Mouse (Mus musculus) limb, embryonic 13.5 days (tissue): Measurements from ENCODE around the gene Dnal4. TPM values are rescaled to one million over a fixed set of nuclear protein-coding genes. Genes with fewer than 3 reads are reported as not detected.

Experiments
- ATAC-seq: fragments of 200-750 bp; cut with Nextera tagmentation; 2 replicates; pipeline ENCODE4 v1.8.0; 2017; ENCODE audit warnings: low read depth, moderate number of reproducible peaks, moderate TSS enrichment; ENCODE audit not compliant: low FRiP score
- H3K27ac ChIP-seq: fragments of 300-500 bp; sonication (generic); 2 replicates; pipeline ENCODE4 v1.5.1; 2015; ENCODE audit warnings: inconsistent platforms, mild to moderate bottlenecking, moderate library complexity
- H3K27me3 ChIP-seq: fragments of 300-500 bp; sonication (generic); 2 replicates; pipeline ENCODE4 v1.6.1; 2015; ENCODE audit warnings: mild to moderate bottlenecking, inconsistent platforms
- H3K36me3 ChIP-seq: fragments of 300-500 bp; sonication (generic); 2 replicates; pipeline ENCODE4 v1.6.1; 2015; ENCODE audit warnings: inconsistent platforms, mild to moderate bottlenecking, moderate library complexity
- H3K4me1 ChIP-seq: fragments of 300-500 bp; sonication (generic); 2 replicates; pipeline ENCODE4 v1.6.1; 2015; ENCODE audit warnings: inconsistent platforms
- H3K4me2 ChIP-seq: fragments of 300-500 bp; sonication (generic); replicated peaks from 2 replicates; pipeline ENCODE4 v1.6.1; 2015; ENCODE audit warnings: inconsistent platforms, mild to moderate bottlenecking, moderate library complexity
- H3K4me3 ChIP-seq: fragments of 300-500 bp; sonication (generic); 2 replicates; pipeline ENCODE4 v1.5.1; 2015; ENCODE audit warnings: moderate library complexity, mild to moderate bottlenecking, inconsistent platforms
- H3K9ac ChIP-seq: fragments of 300-500 bp; sonication (generic); 2 replicates; pipeline ENCODE4 v1.6.1; 2015; ENCODE audit warnings: mild to moderate bottlenecking, inconsistent platforms
- H3K9me3 ChIP-seq: fragments of 300-500 bp; sonication (generic); 2 replicates; pipeline ENCODE4 v1.6.1; 2016; ENCODE audit warnings: inconsistent platforms
- WGBS: fragments of 180-500 bp; shearing (Covaris S2); methylation state at CpG from one replicate; pipeline ENCODE4 v1.1.7; 2015; 5-methylcytosine and 5-hydroxymethylcytosine counted together
- polyA plus RNA-seq: library from polyadenylated mRNA; unstranded; fragments of >200 nt; fragmentation: Nextera tagmentation; extraction: Ambion mirVana; gene quantifications from 2 replicates; pipeline ENCODE4 v1.2.1, GENCODE M21; 2015

The Dnal4 gene
- polyA plus RNA-seq, 1 experiment from 2014 or later: 69.5 TPM

GRCm38 (mm10) chr15:79755977-79756625 is 21.5 kb downstream of the Dnal4 start:
- WGBS: 72% methylated on average over 8 of the region's 8 CpGs
- no peak overlapping the region for H3K4me3 ChIP-seq
- peak overlapping the region; percentile 43; the same call in 1 of the 2 replicates for H3K9ac ChIP-seq
- no peaks in the 10 kb centered on the region for H3K9me3 ChIP-seq
- H3K27ac ChIP-seq: no peak overlapping the region
- H3K4me2 ChIP-seq: no peak overlapping the region
- H3K36me3 ChIP-seq: peaks cover 11% of the 10 kb centered on the region
- H3K4me1 ChIP-seq: peaks cover 4% of the 10 kb centered on the region
- no peak for ATAC-seq
- no peaks in the 10 kb centered on the region for H3K27me3 ChIP-seq

GRCm38 (mm10) chr15:79755176-79755575 is 22.5 kb downstream of the Dnal4 start:
- Histone ChIP-seq H3K27me3 (no peaks in the 10 kb centered on the region), H3K9ac (no peak overlapping the region), H3K4me3 (no peak overlapping the region), H3K36me3 (0 out of 2 replicates have a peak, but pooled peaks cover 5% of the 10 kb centered on the region), H3K9me3 (no peaks in the 10 kb centered on the region), H3K4me2 (no peak overlapping the region), H3K27ac (no peak overlapping the region), H3K4me1 (peaks cover 4% of the 10 kb centered on the region)
- WGBS: 83% methylated on average over 4 of the region's 4 CpGs
- no peak for ATAC-seq

GRCm38 (mm10) chr15:79753873-79754272 is 23.8 kb downstream of the Dnal4 start:
- no peaks in the 10 kb centered on the region for H3K27me3 ChIP-seq
- no peaks in the 10 kb centered on the region for H3K9me3 ChIP-seq
- H3K9ac ChIP-seq: peak overlapping the region; percentile 35
- no peak overlapping the region for H3K4me2 ChIP-seq
- WGBS: 41% methylated on average over 4 of the region's 4 CpGs
- peaks cover 4% of the 10 kb centered on the region for H3K4me1 ChIP-seq
- 0 out of 2 replicates have a peak, but pooled peaks cover 5% of the 10 kb centered on the region for H3K36me3 ChIP-seq
- no peak for ATAC-seq
- H3K27ac ChIP-seq: no peak overlapping the region
- H3K4me3 ChIP-seq: no peak overlapping the region

GRCm38 (mm10) chr15:79753420-79753752 is 24.3 kb downstream of the Dnal4 start:
- 0 out of 2 replicates have a peak, but pooled peaks have one; percentile 8 for ATAC-seq
- Histone ChIP-seq H3K27me3 (no peaks in the 10 kb centered on the region), H3K4me2 (no peak overlapping the region), H3K4me1 (peaks cover 4% of the 10 kb centered on the region), H3K27ac (no peak overlapping the region), H3K36me3 (0 out of 2 replicates have a peak, but pooled peaks cover 5% of the 10 kb centered on the region), H3K4me3 (no peak overlapping the region), H3K9me3 (no peaks in the 10 kb centered on the region), H3K9ac (peak overlapping the region; percentile 35; the same call in 1 of the 2 replicates)
- 86% methylated on average over 3 of the region's 3 CpGs for WGBS

- Histone ChIP-seq H3K4me1 (peaks cover 4% of the 10 kb centered on the region), H3K9me3 (no peaks in the 10 kb centered on the region), H3K4me3 (no peak overlapping the region), H3K27ac (no peak overlapping the region), H3K36me3 (0 out of 2 replicates have a peak, but pooled peaks cover 5% of the 10 kb centered on the region), H3K4me2 (no peak overlapping the region), H3K9ac (no peak overlapping the region), H3K27me3 (no peaks in the 10 kb centered on the region)
- ATAC-seq: peak; percentile 59; the same call in 1 of the 2 replicates
- WGBS: 21% methylated on average over 11 of the region's 11 CpGs
Measured at GRCm38 (mm10) chr15:79752742-79753419, 24.8 kb downstream of the Dnal4 start.

- no peak overlapping the region for H3K4me2 ChIP-seq
- H3K27me3 ChIP-seq: no peaks in the 10 kb centered on the region
- H3K36me3 ChIP-seq: no peaks in the 10 kb centered on the region
- H3K4me3 ChIP-seq: no peak overlapping the region
- no peak for ATAC-seq
- no peak overlapping the region for H3K27ac ChIP-seq
- H3K4me1 ChIP-seq: peaks cover 4% of the 10 kb centered on the region
- H3K9ac ChIP-seq: no peak overlapping the region
- WGBS: 81% methylated on average over 17 of the region's 17 CpGs
- H3K9me3 ChIP-seq: no peaks in the 10 kb centered on the region
Measured at GRCm38 (mm10) chr15:79751772-79752171, 25.9 kb downstream of the Dnal4 start.

GRCm38 (mm10) chr15:79750266-79750665 is 27.4 kb downstream of the Dnal4 start:
- Histone ChIP-seq H3K36me3 (no peaks in the 10 kb centered on the region), H3K9ac (no peak overlapping the region), H3K27me3 (no peaks in the 10 kb centered on the region), H3K9me3 (no peaks in the 10 kb centered on the region), H3K4me3 (no peak overlapping the region), H3K4me1 (peaks cover 10% of the 10 kb centered on the region), H3K27ac (no peak overlapping the region), H3K4me2 (no peak overlapping the region)
- ATAC-seq: no peak
- WGBS: 85% methylated on average over 8 of the region's 8 CpGs

- H3K9me3 ChIP-seq: no peaks in the 10 kb centered on the region
- H3K4me1 ChIP-seq: peaks cover 18% of the 10 kb centered on the region
- no peak overlapping the region for H3K27ac ChIP-seq
- no peak for ATAC-seq
- H3K27me3 ChIP-seq: no peaks in the 10 kb centered on the region
- H3K4me3 ChIP-seq: no peak overlapping the region
- WGBS: 88% methylated on average over 7 of the region's 7 CpGs
- no peaks in the 10 kb centered on the region for H3K36me3 ChIP-seq
- H3K9ac ChIP-seq: no peak overlapping the region
- H3K4me2 ChIP-seq: no peak overlapping the region
Measured at GRCm38 (mm10) chr15:79749162-79749561, 28.5 kb downstream of the Dnal4 start.

- WGBS: 61% methylated on average over 11 of the region's 11 CpGs
Measured at GRCm38 (mm10) chr15:79747998-79748397, 29.7 kb downstream of the Dnal4 start.

GRCm38 (mm10) chr15:79745883-79746282 is 31.8 kb downstream of the Dnal4 start:
- Histone ChIP-seq H3K9me3 (no peaks in the 10 kb centered on the region), H3K27ac (no peak overlapping the region), H3K4me3 (no peak overlapping the region), H3K4me2 (no peak overlapping the region), H3K9ac (no peak overlapping the region), H3K36me3 (no peaks in the 10 kb centered on the region), H3K27me3 (no peaks in the 10 kb centered on the region), H3K4me1 (peaks cover 28% of the 10 kb centered on the region)
- 88% methylated on average over 5 of the region's 5 CpGs for WGBS
- ATAC-seq: no peak

More at GRCm38 (mm10) chr15:79747998-79748397, 29.7 kb downstream of the Dnal4 start:
- H3K36me3 ChIP-seq: no peaks in the 10 kb centered on the region
- peaks cover 17% of the 10 kb centered on the region for H3K4me1 ChIP-seq
- no peak overlapping the region for H3K4me2 ChIP-seq
- H3K9me3 ChIP-seq: no peaks in the 10 kb centered on the region
- no peak overlapping the region for H3K9ac ChIP-seq
- no peaks in the 10 kb centered on the region for H3K27me3 ChIP-seq
- no peak overlapping the region for H3K4me3 ChIP-seq
- no peak for ATAC-seq
- H3K27ac ChIP-seq: no peak overlapping the region

- no peak overlapping the region for H3K4me3 ChIP-seq
- H3K27ac ChIP-seq: no peak overlapping the region; the same call in 1 of the 2 replicates
- peak overlapping the region; percentile 11; the same call in 1 of the 2 replicates for H3K4me2 ChIP-seq
- H3K9ac ChIP-seq: no peak overlapping the region
- H3K4me1 ChIP-seq: peaks cover 34% of the 10 kb centered on the region
- ATAC-seq: no peak
- no peaks in the 10 kb centered on the region for H3K27me3 ChIP-seq
- no peaks in the 10 kb centered on the region for H3K36me3 ChIP-seq
- no peaks in the 10 kb centered on the region for H3K9me3 ChIP-seq
- 58% methylated on average over 10 of the region's 10 CpGs for WGBS
Measured at GRCm38 (mm10) chr15:79745312-79745711, 32.3 kb downstream of the Dnal4 start.

GRCm38 (mm10) chr15:79744742-79745141 is 32.9 kb downstream of the Dnal4 start:
- no peak overlapping the region for H3K4me3 ChIP-seq
- peak overlapping the region; percentile 11; the same call in 1 of the 2 replicates for H3K4me2 ChIP-seq
- H3K27ac ChIP-seq: no peak overlapping the region
- no peaks in the 10 kb centered on the region for H3K9me3 ChIP-seq
- no peak for ATAC-seq
- WGBS: 75% methylated on average over 8 of the region's 8 CpGs
- peaks cover 39% of the 10 kb centered on the region for H3K4me1 ChIP-seq
- peaks cover under 1% of the 10 kb centered on the region for H3K36me3 ChIP-seq
- no peaks in the 10 kb centered on the region for H3K27me3 ChIP-seq
- H3K9ac ChIP-seq: no peak overlapping the region
